Mouse (Mus musculus) kidney, adult 8-10 months (tissue): ENCODE results near the gene Pramef25.
"Not testable (repeated sequence)": the region's sequence is repeated elsewhere in the genome, so short reads cannot be mapped to it uniquely, and the experiment has no call there.

Source experiments
- DNase-seq, 2 experiments: peaks; one replicate each; pipeline ENCODE4 v3.0.0; 2022

Pramef25 gene

GRCm38 (mm10) chr4:143950916-143951315, at the start of gene Pramef25:
TSS of gene Pramef25 (minus strand) at chr4:143951016.
- DNase-seq, result not testable (repeated sequence)

- not testable (repeated sequence) for DNase-seq
Measured at GRCm38 (mm10) chr4:143994269-143994668, 43.5 kb upstream of the Pramef25 start, which contains the start of gene Pramef17. TSS of gene Pramef17 (minus strand) at chr4:143994369.

GRCm38 (mm10) chr4:143988126-143988525, 37.3 kb upstream of the Pramef25 start:
- DNase-seq, result peak; percentile 45 to 49

- peak; percentile 47 to 63 for DNase-seq
Measured at GRCm38 (mm10) chr4:143987475-143987941, 36.7 kb upstream of the Pramef25 start.

- peak; percentile 37 for DNase-seq
Measured at GRCm38 (mm10) chr4:143985733-143986132, 34.9 kb upstream of the Pramef25 start.

GRCm38 (mm10) chr4:143985165-143985564, 34.3 kb upstream of the Pramef25 start:
- DNase-seq, result peak in 1 of 2 experiments; percentile 13

- not testable (repeated sequence) for DNase-seq
Measured at GRCm38 (mm10) chr4:143983446-143983845, 32.6 kb upstream of the Pramef25 start.

GRCm38 (mm10) chr4:143966850-143967249, 16.0 kb upstream of the Pramef25 start, which contains the start of gene Gm13101:
TSS of gene Gm13101 (minus strand) at chr4:143966950.
- not testable (repeated sequence) for DNase-seq

- not testable (repeated sequence) for DNase-seq
Measured at GRCm38 (mm10) chr4:143900280-143900679, 50.5 kb downstream of the Pramef25 start, which contains the start of gene Pramef6. TSS of gene Pramef6 (minus strand) at chr4:143900380.
